Mouse (Mus musculus) MEL (cell line): ENCODE data around the gene 1700029I15Rik. TPM values are rescaled to one million over a fixed set of nuclear protein-coding genes. Genes with fewer than 3 reads are reported as not detected.

Experiments
- DNase-seq: peaks from one replicate; pipeline ENCODE4 v3.0.0; 2011; ENCODE audit warnings: low read depth, low spot score
- H3K27ac ChIP-seq: 2 replicates; pipeline ENCODE4 v1.5.1; 2012; ENCODE audit warnings: low read depth, mild to moderate bottlenecking, control low read depth, low read length, moderate library complexity; ENCODE audit not compliant: control insufficient read depth
- H3K27me3 ChIP-seq, 2 experiments: fragments of 150-350 bp in 1 of 2; sonication (generic) in 1 of 2; 2 replicates each; pipeline ENCODE4 v1.6.1; 2012; ENCODE audit warnings: low read length in 2 of 2, mild to moderate bottlenecking in 2 of 2, improper control_type of control experiment in 1 of 2, moderate library complexity in 1 of 2; ENCODE audit not compliant: insufficient read depth in 2 of 2, control insufficient read depth in 1 of 2
- H3K36me3 ChIP-seq, 2 experiments: 2 replicates each; pipeline ENCODE4 v1.6.1; 2012 to 2014; ENCODE audit warnings: low read length in 2 of 2, improper control_type of control experiment in 1 of 2, inconsistent platforms in 1 of 2, mild to moderate bottlenecking in 1 of 2; ENCODE audit not compliant: insufficient read depth in 2 of 2, control insufficient read depth in 1 of 2
- H3K4me1 ChIP-seq, 2 experiments: fragments of 150-350 bp in 1 of 2; sonication (generic) in 1 of 2; 2 replicates each; pipeline ENCODE4 v1.6.1; 2012; ENCODE audit warnings: low read length in 2 of 2, improper control_type of control experiment in 1 of 2, mild to moderate bottlenecking in 1 of 2; ENCODE audit not compliant: insufficient read depth in 2 of 2, control insufficient read depth in 1 of 2
- H3K4me3 ChIP-seq, 2 experiments: fragments of 150-350 bp in 1 of 2; sonication (generic) in 1 of 2; 2 replicates each; pipeline ENCODE4 v1.5.1; 2012; ENCODE audit warnings: low read depth in 2 of 2, low read length in 2 of 2, mild to moderate bottlenecking in 2 of 2, moderate library complexity in 2 of 2, control low read depth in 1 of 2, improper control_type of control experiment in 1 of 2; ENCODE audit not compliant: control insufficient read depth in 1 of 2, insufficient read depth in 1 of 2
- H3K79me2 ChIP-seq: 2 replicates; pipeline ENCODE4 v1.6.1; 2012; ENCODE audit warnings: mild to moderate bottlenecking, low read length, moderate library complexity; ENCODE audit not compliant: control insufficient read depth, poor library complexity, insufficient read depth
- H3K9ac ChIP-seq: 2 replicates; pipeline ENCODE4 v1.6.1; 2012; ENCODE audit warnings: low read depth, mild to moderate bottlenecking, control low read depth, low read length, moderate library complexity; ENCODE audit not compliant: control insufficient read depth, poor library complexity, severe bottlenecking
- H3K9me3 ChIP-seq: fragments of 150-350 bp; sonication (generic); replicated peaks from 2 replicates; pipeline ENCODE4 v1.6.1; 2012; ENCODE audit warnings: mild to moderate bottlenecking, low read length, improper control_type of control experiment, moderate library complexity; ENCODE audit not compliant: insufficient read depth
- BHLHE40 ChIP-seq: IDR thresholded peaks from 2 replicates; pipeline ENCODE4 v1.6.1; 2012; ENCODE audit warnings: low read depth, mild to moderate bottlenecking, inconsistent platforms, low read length, improper control_type of control experiment, borderline replicate concordance
- CHD1 ChIP-seq: IDR thresholded peaks from 2 replicates; pipeline ENCODE4 v1.6.1; 2012; ENCODE audit warnings: low read depth, mild to moderate bottlenecking, inconsistent platforms, low read length, improper control_type of control experiment
- CHD2 ChIP-seq: IDR thresholded peaks from 2 replicates; pipeline ENCODE4 v1.6.1; 2011; ENCODE audit warnings: low read length, improper control_type of control experiment
- E2F4 ChIP-seq: IDR thresholded peaks from 2 replicates; pipeline ENCODE4 v1.6.1; 2011; ENCODE audit warnings: low read depth, low read length, improper control_type of control experiment, borderline replicate concordance
- ELF1 ChIP-seq: IDR thresholded peaks from 2 replicates; pipeline ENCODE4 v1.6.1; 2014; ENCODE audit warnings: low read depth, mild to moderate bottlenecking, inconsistent platforms, low read length, improper control_type of control experiment, moderate library complexity
- ETS1 ChIP-seq: IDR thresholded peaks from 2 replicates; pipeline ENCODE4 v1.6.1; 2012; ENCODE audit warnings: low read depth, mild to moderate bottlenecking, inconsistent platforms, low read length, improper control_type of control experiment, moderate library complexity
- GATA1 ChIP-seq: IDR thresholded peaks from 2 replicates; pipeline ENCODE4 v1.6.1; 2011; ENCODE audit warnings: low read depth, low read length, improper control_type of control experiment
- HCFC1 ChIP-seq: IDR thresholded peaks from 2 replicates; pipeline ENCODE4 v1.6.1; 2012; ENCODE audit warnings: low read depth, mild to moderate bottlenecking, inconsistent platforms, low read length, improper control_type of control experiment, moderate library complexity
- JUND ChIP-seq: IDR thresholded peaks from 2 replicates; pipeline ENCODE4 v1.6.1; 2011; ENCODE audit warnings: low read depth, mild to moderate bottlenecking, improper control_type of control experiment, low read length
- MEF2A ChIP-seq: IDR thresholded peaks from 2 replicates; pipeline ENCODE4 v1.6.1; 2014; ENCODE audit warnings: low read depth, mild to moderate bottlenecking, inconsistent platforms, low read length, improper control_type of control experiment; ENCODE audit not compliant: poor library complexity, insufficient replicate concordance, severe bottlenecking; ENCODE audit errors: extremely low read depth
- MYB ChIP-seq: IDR thresholded peaks from 2 replicates; pipeline ENCODE4 v1.6.1; 2011; ENCODE audit warnings: mild to moderate bottlenecking, low read depth, low read length, improper control_type of control experiment
- NRF1 ChIP-seq: IDR thresholded peaks from 2 replicates; pipeline ENCODE4 v1.6.1; 2014; ENCODE audit warnings: low read depth, mild to moderate bottlenecking, inconsistent platforms, low read length, improper control_type of control experiment, moderate library complexity; ENCODE audit not compliant: poor library complexity, insufficient read depth, severe bottlenecking
- POLR2A ChIP-seq, 2 experiments: IDR thresholded peaks; 2 replicates each; pipeline ENCODE4 v1.6.1; 2011 to 2012; ENCODE audit warnings: low read length in 2 of 2, mild to moderate bottlenecking in 2 of 2, control low read depth in 1 of 2, improper control_type of control experiment in 1 of 2, low read depth in 1 of 2, moderate library complexity in 1 of 2; ENCODE audit not compliant: control insufficient read depth in 1 of 2, insufficient read depth in 1 of 2, poor library complexity in 1 of 2
- POLR2AphosphoS2 ChIP-seq: IDR thresholded peaks from 2 replicates; pipeline ENCODE4 v1.6.1; 2011; ENCODE audit warnings: low read length, improper control_type of control experiment
- POLR2AphosphoS5 ChIP-seq: IDR thresholded peaks from 2 replicates; pipeline ENCODE4 v1.6.1; 2012; ENCODE audit warnings: low read depth, borderline replicate concordance, mild to moderate bottlenecking, inconsistent platforms, low read length, moderate library complexity, mixed read lengths
- RAD21 ChIP-seq: IDR thresholded peaks from 2 replicates; pipeline ENCODE4 v1.6.1; 2011; ENCODE audit warnings: mild to moderate bottlenecking, low read depth, low read length, improper control_type of control experiment
- SIN3A ChIP-seq: IDR thresholded peaks from 2 replicates; pipeline ENCODE4 v1.6.1; 2012; ENCODE audit warnings: low read length, improper control_type of control experiment, inconsistent platforms
- TCF12 ChIP-seq: IDR thresholded peaks from 2 replicates; pipeline ENCODE4 v1.6.1; 2014; ENCODE audit warnings: low read depth, mild to moderate bottlenecking, inconsistent platforms, low read length, improper control_type of control experiment, moderate library complexity
- USF1 ChIP-seq: IDR thresholded peaks from 2 replicates; pipeline ENCODE4 v1.6.1; 2014; ENCODE audit warnings: low read depth, mild to moderate bottlenecking, inconsistent platforms, low read length, improper control_type of control experiment, moderate library complexity
- ZKSCAN1 ChIP-seq: IDR thresholded peaks from 2 replicates; pipeline ENCODE4 v1.6.1; 2012; ENCODE audit warnings: low read depth, mild to moderate bottlenecking, inconsistent platforms, low read length, improper control_type of control experiment, moderate library complexity
- ZNF384 ChIP-seq: IDR thresholded peaks from 2 replicates; pipeline ENCODE4 v1.6.1; 2012; ENCODE audit warnings: low read depth, mild to moderate bottlenecking, inconsistent platforms, low read length, improper control_type of control experiment
- polyA plus RNA-seq, 2 experiments: library from polyadenylated mRNA; stranded (reverse) in 1 of 2; unstranded in 1 of 2; fragments of >175 nt in 1 of 2; fragments of >200 nt in 1 of 2; gene quantifications; 2 replicates each; pipeline versions ENCODE4 v1.2.1 to v1.2.4; 2012; ENCODE audit warnings: low replicate concordance in 2 of 2, low read depth in 1 of 2; ENCODE audit not compliant: insufficient read length in 2 of 2, insufficient read depth in 1 of 2, missing spikeins in 1 of 2
- total RNA-seq: library from RNA; depleted of rRNA; stranded (reverse); fragments of 300-350 nt; gene quantifications from 2 replicates; pipeline ENCODE4 v1.2.3, GENCODE M21; 2012

Gene 1700029I15Rik
- total and polyA plus RNA-seq, 3 experiments: 0.65 to 3.2 TPM; not detected in 1

DNA sequence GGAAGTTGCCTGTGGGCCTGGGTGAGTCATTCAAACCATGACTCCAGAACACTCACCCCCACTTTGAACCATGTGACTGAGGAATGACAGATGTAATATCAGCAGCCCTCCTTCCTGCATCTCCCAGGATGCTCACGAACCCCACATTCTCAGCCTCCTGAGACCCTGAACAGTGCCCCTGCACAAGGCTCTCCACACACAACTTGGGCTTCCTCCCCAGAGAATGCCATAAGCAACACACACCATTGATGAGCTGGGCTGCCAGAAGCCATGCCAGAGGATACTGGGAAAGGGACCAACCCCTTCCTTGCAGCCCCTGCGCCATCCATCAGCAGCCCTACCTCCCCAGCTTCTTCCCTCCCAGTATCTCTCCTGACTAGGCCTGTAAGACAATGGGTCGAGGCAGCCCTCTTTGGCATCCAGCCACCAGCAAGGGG is 5.8 kb downstream of the 1700029I15Rik start:
- H3K4me3 ChIP-seq: no peak overlapping the region
- no peak for TF ChIP-seq NRF1
- TF ChIP-seq E2F4: no peak
- no peak for TF ChIP-seq POLR2AphosphoS2
- no peak for TF ChIP-seq MYB
- no peak for TF ChIP-seq USF1
- TF ChIP-seq RAD21: no peak
- TF ChIP-seq POLR2A (IDR thresholded peaks at IDR 0.05; ENCODE audit: control insufficient read depth in 1 of 2, insufficient read depth in 1 of 2, low read depth in 1 of 2, low read length in 2 of 2, poor library complexity in 1 of 2): no peak
- TF ChIP-seq ZNF384: no peak
- no peak for TF ChIP-seq POLR2AphosphoS5
- no peak for TF ChIP-seq ELF1
- no peak for TF ChIP-seq HCFC1
- TF ChIP-seq SIN3A: no peak
- TF ChIP-seq BHLHE40: no peak

DNA sequence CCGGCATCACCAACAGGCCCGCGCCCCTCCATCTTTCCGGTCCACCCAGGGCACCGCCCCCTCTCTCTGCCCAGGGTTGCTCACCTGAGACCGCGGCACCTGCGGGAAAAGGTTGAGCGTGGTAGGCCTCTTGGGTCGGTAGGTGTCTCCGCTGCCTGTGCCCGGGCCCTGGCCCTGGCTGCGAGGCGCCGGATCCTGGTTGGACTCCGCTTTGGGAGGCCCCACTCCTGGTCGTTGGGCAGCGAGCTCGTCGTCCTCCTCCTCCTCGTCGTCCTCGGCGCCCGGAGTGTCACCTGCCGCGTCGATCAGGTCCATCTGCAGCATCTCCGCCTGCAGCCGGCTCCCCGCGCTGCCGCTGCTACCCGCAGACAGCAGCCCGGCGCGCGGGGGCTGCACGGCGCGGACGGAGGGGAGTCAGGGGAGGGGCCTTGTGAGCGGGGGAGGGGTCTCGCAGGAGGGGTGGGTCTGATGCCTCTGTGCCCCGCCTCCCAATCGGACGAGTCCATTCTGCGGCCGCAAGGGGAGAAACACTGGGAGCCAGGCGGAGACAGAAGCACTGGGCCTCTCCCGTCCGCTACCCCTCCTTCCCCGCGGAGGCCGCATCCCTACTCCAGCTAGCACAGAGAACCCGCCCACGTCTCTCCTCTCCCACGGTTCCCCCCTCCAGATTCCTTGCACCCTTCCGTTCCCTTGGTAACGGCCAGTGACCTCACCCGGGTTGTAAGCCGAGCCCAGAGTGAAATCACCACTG is 6.7 kb downstream of the 1700029I15Rik start:
- H3K4me1 ChIP-seq: peaks cover 9 to 21% of the 10 kb centered on the region in 2 experiments
- DNase-seq: peak; percentile 81
- TF ChIP-seq CHD2 (no peak), ZKSCAN1 (no peak), JUND (no peak), GATA1 (no peak), SIN3A (no peak), USF1 (no peak), CHD1 (peak; percentile 99), NRF1 (no peak), MEF2A (no peak), ETS1 (no peak), ELF1 (0 out of 2 replicates have a peak, but pooled peaks have one; percentile 32), TCF12 (no peak), POLR2A (IDR thresholded peaks at IDR 0.05; ENCODE audit: control insufficient read depth in 1 of 2, insufficient read depth in 1 of 2, low read depth in 1 of 2, low read length in 2 of 2, poor library complexity in 1 of 2) (peak in 1 of 2 experiments; percentile 35; a peak in 1 of 4 replicates), BHLHE40 (no peak)
- no peaks in the 10 kb centered on the region for H3K27me3 ChIP-seq
- no peaks in the 10 kb centered on the region for H3K9me3 ChIP-seq
- peak overlapping the region; percentile 46 for H3K9ac ChIP-seq
- no peaks in the 10 kb centered on the region for H3K79me2 ChIP-seq
- peak overlapping the region; percentile 44 to 56 for H3K4me3 ChIP-seq
- H3K27ac ChIP-seq: no peak overlapping the region
- H3K36me3 ChIP-seq: peaks cover 0 to 11% of the 10 kb centered on the region in 2 experiments; a peak in 2 of 4 replicates

More for the DNA sequence above, 5.8 kb downstream of the 1700029I15Rik start:
- H3K9me3 ChIP-seq: no peaks in the 10 kb centered on the region
- H3K9ac ChIP-seq: no peak overlapping the region
- peaks cover 0 to 11% of the 10 kb centered on the region in 2 experiments; a peak in 2 of 4 replicates for H3K36me3 ChIP-seq
- H3K27ac ChIP-seq: no peak overlapping the region
- H3K27me3 ChIP-seq: no peaks in the 10 kb centered on the region
- peaks cover 9 to 21% of the 10 kb centered on the region in 2 experiments for H3K4me1 ChIP-seq
- no peaks in the 10 kb centered on the region for H3K79me2 ChIP-seq
- no peak for DNase-seq
